Mouse (Mus musculus): Measurements from ENCODE around the gene Man2b1. TPM values are rescaled to one million over a fixed set of nuclear protein-coding genes. Genes with fewer than 3 reads are reported as not detected.

The Man2b1 gene
- polyA plus RNA-seq (2021), result 45.5 TPM

DNA sequence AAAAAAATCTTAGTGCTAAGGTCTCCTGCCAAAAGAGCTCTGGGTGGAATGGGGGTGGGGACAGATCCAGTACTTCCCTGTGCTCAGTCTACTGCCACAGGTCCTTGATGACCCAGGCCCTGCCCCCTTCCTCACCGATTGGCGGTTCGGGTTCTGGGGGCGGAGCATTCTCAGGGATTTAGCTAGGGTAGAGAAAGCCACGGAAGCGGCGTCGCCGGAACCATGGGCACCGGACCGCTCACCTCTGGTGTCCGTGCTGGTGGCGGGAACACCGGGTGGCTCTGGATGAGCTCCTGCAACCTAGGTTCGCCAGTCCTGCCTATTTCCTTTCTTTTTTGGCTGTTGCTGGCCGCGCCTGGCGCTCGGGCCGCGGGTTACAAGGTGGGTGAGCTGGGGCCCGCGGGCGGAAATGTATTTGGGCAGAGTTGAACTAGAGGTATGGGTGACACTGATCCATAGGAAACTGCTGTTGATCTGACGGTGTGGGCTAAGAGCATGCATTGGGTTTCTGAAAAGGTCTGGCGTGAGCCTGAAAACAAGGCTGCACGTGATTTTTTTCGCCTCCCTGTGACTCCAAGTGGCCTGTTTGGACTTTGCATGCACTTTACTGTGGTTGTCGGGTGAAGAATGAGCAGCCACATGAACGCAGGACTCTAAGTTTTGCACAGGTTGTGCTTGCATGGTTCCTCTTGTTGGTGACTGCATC lies at the start of gene Man2b1:
TSS of gene Man2b1 (plus strand) at position 163 of the 706 bp plus-strand sequence.
- POLR2A ChIA-PET, result interaction anchor here (0.7 to 1.3 kb wide), 3 partner anchors 10 to 216 kb away, joined by 3 read pairs; partner anchors contain the start of genes Orc6 and Vps35
- TF ChIP-seq CTCF (IDR thresholded peaks at IDR 0.05), result no peak
- CTCF ChIA-PET, result interaction anchor here (1.0 to 1.8 kb wide), 4 partner anchors 10 to 94 kb away, joined by 3 to 5 read pairs (median 3); no protein-coding TSS in a partner anchor
- no peaks in the 10 kb centered on the region for H3K27me3 ChIP-seq
- ATAC-seq (peak; percentile 88), DNase-seq (ENCODE audit: low read depth, low spot score) (no peak)
- in situ Hi-C loops (cut with MboI; ENCODE audit: low pct_unique_long_range_greater_than_20kb), result no loop called here

DNA sequence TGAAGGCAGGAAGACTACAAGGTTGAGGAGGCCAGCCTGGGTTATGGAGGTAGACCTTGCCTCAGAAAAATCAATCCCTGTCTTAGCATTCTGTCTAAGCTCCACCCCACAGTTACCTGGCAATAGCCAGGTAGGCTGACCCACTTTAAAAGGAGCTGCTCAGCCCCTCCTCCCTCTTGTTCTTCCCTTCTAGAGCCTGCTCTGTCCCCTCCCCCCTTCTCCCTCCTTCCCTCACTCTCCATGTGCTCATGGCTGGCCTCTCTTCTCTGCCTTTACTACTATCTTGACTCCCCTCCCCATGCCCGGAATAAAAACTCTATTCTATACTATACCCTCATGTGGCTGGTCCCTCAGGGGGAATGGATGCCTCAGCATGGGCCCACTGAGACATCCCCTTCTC lies 49.2 kb upstream of the Man2b1 start:
- no peak for TF ChIP-seq CTCF (IDR thresholded peaks at IDR 0.05)
- POLR2A ChIA-PET, result no interaction called here

DNA sequence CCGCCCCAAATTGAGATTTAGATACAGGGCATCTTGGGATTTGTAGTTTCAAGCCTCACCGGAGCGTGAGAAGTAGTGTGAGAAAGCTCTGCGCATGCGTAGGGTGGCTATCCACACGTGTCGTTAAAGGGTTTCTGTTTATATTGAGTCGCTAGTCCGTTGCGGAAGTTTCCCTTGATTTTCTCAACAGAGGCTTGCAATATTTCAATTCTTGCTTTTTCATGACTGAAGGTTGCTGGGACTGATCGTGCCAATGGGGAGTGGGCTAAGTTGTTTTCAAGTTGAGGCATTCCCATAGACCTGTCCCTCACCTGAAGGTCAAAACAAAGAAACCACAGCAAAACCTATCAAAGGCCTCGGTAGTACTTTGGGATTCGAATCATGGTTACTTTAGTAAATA lies 48.3 kb upstream of the Man2b1 start:
- TF ChIP-seq CTCF (IDR thresholded peaks at IDR 0.05), result no peak
- DNase-seq (ENCODE audit: low read depth, low spot score) (no peak), ATAC-seq (no peak)
- H3K27me3 ChIP-seq, result no peaks in the 10 kb centered on the region
- CTCF ChIA-PET, result interaction anchor here (1.4 to 1.6 kb wide), 2 partner anchors 28 to 61 kb away, joined by 3 to 4 read pairs; no protein-coding TSS in a partner anchor
- POLR2A ChIA-PET, result no interaction called here
- in situ Hi-C loops (cut with MboI; ENCODE audit: low pct_unique_long_range_greater_than_20kb), result no loop called here

More for the DNA sequence above, 49.2 kb upstream of the Man2b1 start:
- in situ Hi-C loops (cut with MboI; ENCODE audit: low pct_unique_long_range_greater_than_20kb), result no loop called here
- H3K27me3 ChIP-seq, result no peaks in the 10 kb centered on the region
- ATAC-seq (no peak), DNase-seq (ENCODE audit: low read depth, low spot score) (no peak)
- CTCF ChIA-PET, result no interaction called here

DNA sequence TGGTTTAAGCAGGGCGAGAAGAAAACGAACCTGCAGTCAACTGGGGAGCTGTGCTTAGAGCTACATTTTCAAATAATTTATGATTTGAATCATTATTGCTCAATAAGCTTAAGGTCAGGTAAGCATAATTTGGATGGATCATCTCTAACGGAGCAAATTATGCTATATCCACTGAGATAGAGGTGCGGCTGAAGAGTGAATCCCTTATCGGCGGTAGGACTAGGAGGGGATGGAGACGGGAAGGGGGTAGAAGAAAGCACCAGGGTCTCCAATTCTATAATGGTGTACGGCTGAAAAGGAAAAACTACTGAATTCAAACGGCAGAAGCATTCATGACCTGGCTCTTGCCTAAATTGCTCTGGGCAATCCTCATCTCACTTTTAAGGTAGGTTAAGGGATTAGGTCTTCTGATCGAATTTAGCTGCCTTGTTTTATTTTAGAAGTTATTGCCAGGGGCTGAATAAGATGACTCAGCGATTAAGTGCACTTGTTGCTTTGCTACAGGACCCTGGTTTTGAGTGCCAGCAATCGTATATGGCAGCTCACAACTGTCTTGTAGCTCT lies 47.8 kb upstream of the Man2b1 start:
- ChIA-PET POLR2A (interaction anchor here (1.3 to 4.1 kb wide), 3 partner anchors 9 to 40 kb away, joined by 3 to 22 read pairs (median 11); partner anchors contain the start of gene Trir), CTCF (interaction anchor here (0.7 to 2.6 kb wide), 4 partner anchors 9 to 61 kb away, joined by 3 to 8 read pairs (median 4); partner anchors contain the start of genes Asna1, Man2b1 and Trir)
- no peak for ATAC-seq
- no peak for DNase-seq (ENCODE audit: low read depth, low spot score)
- in situ Hi-C loops (cut with MboI; ENCODE audit: low pct_unique_long_range_greater_than_20kb), result no loop called here
- no peaks in the 10 kb centered on the region for H3K27me3 ChIP-seq
- no peak for TF ChIP-seq CTCF (IDR thresholded peaks at IDR 0.05)

DNA sequence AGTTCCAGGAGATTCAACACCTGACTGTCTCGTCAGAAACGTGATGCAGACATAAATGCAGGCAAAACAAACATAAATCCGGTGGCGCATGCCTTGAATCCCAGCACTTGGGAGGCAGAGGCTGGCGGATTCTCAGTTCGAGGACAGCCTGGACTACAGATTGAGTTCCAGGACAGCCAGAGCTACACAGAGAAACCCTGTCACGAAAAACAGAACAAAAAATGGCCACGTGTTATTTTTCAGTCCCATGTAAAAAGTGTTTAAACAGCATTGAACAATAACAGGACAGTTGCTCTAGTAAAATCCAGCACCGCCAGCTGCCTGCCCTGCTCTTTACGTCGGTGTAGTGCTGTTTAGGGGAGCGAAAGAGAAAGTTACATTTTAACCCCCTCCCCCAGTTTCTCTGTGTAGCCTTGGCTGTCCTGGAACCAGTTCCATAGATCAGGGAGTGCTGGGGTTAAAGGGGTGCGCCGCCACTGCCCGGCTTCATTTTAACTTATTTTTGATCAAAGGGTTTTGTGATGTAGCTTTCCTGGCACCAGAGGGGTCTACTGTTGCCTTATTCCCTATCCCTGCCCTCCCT lies 47.3 kb upstream of the Man2b1 start:
- no peaks in the 10 kb centered on the region for H3K27me3 ChIP-seq
- DNase-seq (ENCODE audit: low read depth, low spot score) (no peak), ATAC-seq (no peak)
- ChIA-PET CTCF (interaction anchor here (0.7 to 2.6 kb wide), 6 partner anchors 10 to 62 kb away, joined by 3 to 8 read pairs (median 3); partner anchors contain the start of genes Asna1, Man2b1 and Trir), POLR2A (interaction anchor here (0.7 to 4.1 kb wide), 7 partner anchors 9 to 58 kb away, joined by 3 to 22 read pairs (median 5); partner anchors contain the start of genes Fbxw9, Junb and Trir)
- in situ Hi-C loops (cut with MboI; ENCODE audit: low pct_unique_long_range_greater_than_20kb), result no loop called here
- TF ChIP-seq CTCF (IDR thresholded peaks at IDR 0.05), result no peak

DNA sequence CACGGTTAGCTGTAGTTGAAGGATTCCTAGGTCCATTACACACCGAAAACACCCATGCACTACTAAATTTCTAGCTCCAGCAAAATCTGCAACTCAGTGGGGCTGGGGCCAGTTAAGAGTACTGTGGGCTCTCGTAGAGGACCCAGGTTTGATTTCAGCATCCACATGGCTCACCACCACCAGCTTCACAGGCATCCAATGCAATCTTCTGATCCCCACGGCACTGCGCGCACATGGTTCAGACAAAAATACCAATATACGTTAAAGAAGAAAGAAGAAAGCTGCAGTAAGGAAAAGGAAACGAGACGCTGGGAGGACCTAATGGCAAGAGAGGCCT lies 46.7 kb upstream of the Man2b1 start:
- ATAC-seq (peak; percentile 36), DNase-seq (ENCODE audit: low read depth, low spot score) (no peak)
- no peak for TF ChIP-seq CTCF (IDR thresholded peaks at IDR 0.05)
- no peaks in the 10 kb centered on the region for H3K27me3 ChIP-seq
- ChIA-PET POLR2A (interaction anchor here (0.7 to 4.1 kb wide), 11 partner anchors 9 to 347 kb away, joined by 3 to 22 read pairs (median 4); partner anchors contain the start of genes Fbxw9, Junb and Trir), CTCF (interaction anchor here (0.9 to 2.6 kb wide), 4 partner anchors 10 to 62 kb away, joined by 3 to 8 read pairs (median 4); partner anchors contain the start of genes Asna1 and Trir)
- in situ Hi-C loops (cut with MboI; ENCODE audit: low pct_unique_long_range_greater_than_20kb), result no loop called here

DNA sequence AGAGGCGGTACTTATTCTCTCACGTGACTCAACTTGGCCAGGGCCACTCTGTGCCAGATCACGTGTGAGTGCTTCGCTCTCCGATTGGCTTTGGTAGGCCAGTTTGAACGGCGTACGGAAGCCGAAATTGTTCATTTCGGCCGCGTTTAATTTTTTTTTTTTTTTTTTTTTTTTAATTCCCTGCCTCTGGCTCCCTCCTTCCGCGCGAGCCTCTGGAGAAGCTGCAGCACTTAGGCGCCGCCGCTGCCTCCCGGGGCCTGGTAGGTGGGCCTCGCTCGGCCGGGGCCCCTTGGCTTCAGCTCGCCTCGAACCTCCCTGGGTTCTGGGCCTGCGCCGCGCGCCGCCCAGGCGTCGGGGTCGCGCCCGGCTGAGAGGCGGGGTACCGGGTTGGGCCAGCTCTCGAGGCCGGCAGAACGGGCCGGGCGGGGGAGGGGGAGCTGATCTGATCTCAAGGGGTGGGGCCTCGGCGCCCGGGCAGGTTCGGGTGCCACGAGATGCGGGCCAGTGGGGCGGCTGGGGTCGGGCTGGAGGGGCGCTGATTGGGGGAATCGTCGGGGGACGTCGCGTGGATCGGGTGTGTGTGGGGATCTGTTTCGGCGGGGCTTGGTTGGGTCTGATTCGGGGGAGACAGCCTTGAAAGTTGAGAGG lies 46.2 kb upstream of the Man2b1 start, which contains the start of gene Tnpo2:
TSS of gene Tnpo2 (plus strand) at position 198 of the 648 bp plus-strand sequence.
- ATAC-seq, result peak; percentile 70
- ChIA-PET POLR2A (interaction anchor here (0.6 to 4.1 kb wide), 18 partner anchors 9 to 348 kb away, joined by 3 to 22 read pairs (median 4); partner anchors contain the start of genes Fbxw9, Gm5741, Junb and Man2b1), CTCF (interaction anchor here (0.9 to 2.6 kb wide), 3 partner anchors 11 to 47 kb away, joined by 3 to 8 read pairs (median 3); partner anchors contain the start of genes Asna1 and Trir)
- DNase-seq (ENCODE audit: low read depth, low spot score), result peak; percentile 86
- no peak for TF ChIP-seq CTCF (IDR thresholded peaks at IDR 0.05)
- in situ Hi-C loops (cut with MboI; ENCODE audit: low pct_unique_long_range_greater_than_20kb), result no loop called here
- H3K27me3 ChIP-seq, result no peaks in the 10 kb centered on the region

DNA sequence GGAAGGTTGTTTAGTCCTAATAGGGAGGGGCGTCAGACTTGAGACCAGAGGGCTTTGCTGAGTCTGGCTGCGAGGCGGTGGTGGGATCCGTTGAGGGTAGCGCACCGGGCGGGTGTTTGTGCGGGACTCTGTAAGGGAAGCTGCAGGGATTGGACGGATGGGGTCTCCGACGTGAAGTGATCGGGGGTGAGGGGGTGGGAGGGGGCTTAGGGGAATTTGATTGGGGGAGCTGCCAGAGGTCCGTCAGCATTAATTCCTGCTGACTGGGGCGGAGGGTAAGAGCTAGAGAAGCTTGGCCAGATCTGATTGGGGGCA lies 45.7 kb upstream of the Man2b1 start:
- in situ Hi-C loops (cut with MboI; ENCODE audit: low pct_unique_long_range_greater_than_20kb), result no loop called here
- ChIA-PET CTCF (interaction anchor here (1.0 to 2.6 kb wide), 5 partner anchors 11 to 62 kb away, joined by 3 to 10 read pairs (median 8); partner anchors contain the start of genes Asna1, Dhps and Trir), POLR2A (interaction anchor here (0.6 to 4.1 kb wide), 14 partner anchors 11 to 348 kb away, joined by 3 to 22 read pairs (median 4); partner anchors contain the start of genes Fbxw9, Gm5741, Man2b1 and Trir)
- ATAC-seq, result no peak
- H3K27me3 ChIP-seq, result no peaks in the 10 kb centered on the region
- no peak for DNase-seq (ENCODE audit: low read depth, low spot score)
- TF ChIP-seq CTCF (IDR thresholded peaks at IDR 0.05), result no peak

DNA sequence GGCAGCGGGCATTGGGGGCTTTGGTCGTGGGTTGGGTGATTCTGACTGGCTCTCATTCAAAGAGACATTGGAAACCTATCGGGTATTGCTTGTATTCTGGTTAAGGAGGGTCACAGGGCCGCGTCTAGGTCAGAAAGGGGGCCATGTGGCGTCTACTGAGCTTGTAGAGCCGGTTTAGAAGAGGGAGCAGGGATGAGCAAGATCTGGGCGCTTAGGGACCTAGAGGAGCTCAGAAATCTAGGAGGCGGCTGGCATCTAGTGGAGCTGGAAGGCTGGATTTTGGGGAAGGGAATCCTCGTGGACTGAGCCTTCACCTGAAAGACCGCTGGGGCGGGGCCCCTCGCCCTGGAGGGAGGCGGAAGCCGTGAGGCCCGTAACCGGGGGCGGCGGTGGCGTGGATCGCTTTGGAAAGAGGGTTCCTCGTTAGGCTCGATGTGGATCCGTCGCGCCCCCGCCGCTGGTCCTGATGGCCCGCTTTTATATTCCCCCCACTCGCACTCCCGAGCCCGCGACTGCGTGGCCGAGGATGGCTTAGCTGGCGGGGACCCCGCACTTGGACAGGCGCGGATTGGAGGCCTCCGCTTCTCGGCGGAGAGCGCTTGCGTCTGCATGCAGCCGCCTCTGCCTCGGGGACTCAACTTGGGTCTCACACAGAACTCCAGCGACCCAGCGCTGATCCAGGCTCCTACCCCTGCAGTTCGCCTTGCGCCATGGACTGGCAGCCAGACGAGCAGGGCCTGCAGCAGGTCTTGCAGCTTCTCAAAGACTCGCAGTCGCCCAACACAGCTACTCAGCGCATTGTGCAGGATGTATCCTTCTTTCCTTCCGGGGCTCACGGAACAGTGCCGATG lies 45.2 kb upstream of the Man2b1 start:
- no peaks in the 10 kb centered on the region for H3K27me3 ChIP-seq
- POLR2A ChIA-PET, result interaction anchor here (1.1 to 4.1 kb wide), 9 partner anchors 8 to 58 kb away, joined by 3 to 22 read pairs (median 4); partner anchors contain the start of genes Fbxw9, Gm5741, Man2b1 and Trir
- DNase-seq (ENCODE audit: low read depth, low spot score), result no peak
- in situ Hi-C loops (cut with MboI; ENCODE audit: low pct_unique_long_range_greater_than_20kb), result no loop called here
- CTCF ChIA-PET, result interaction anchor here (1.0 to 2.6 kb wide), 5 partner anchors 12 to 63 kb away, joined by 3 to 10 read pairs (median 8); partner anchors contain the start of genes Asna1, Dhps and Trir
- peak; percentile 13 for ATAC-seq
- TF ChIP-seq CTCF (IDR thresholded peaks at IDR 0.05), result no peak

Data from Patski (cell line).